Mouse (Mus musculus) lung, adult 2 months (tissue): ENCODE results near the gene Per3. TPM values are rescaled to one million over a fixed set of nuclear protein-coding genes. Genes with fewer than 3 reads are reported as not detected.

Experiments used
- DNase-seq: peaks from one replicate; pipeline ENCODE4 v3.0.0; 2022
- H3K4me1 ChIP-seq: fragments of 200-500 bp; 2 replicates; pipeline ENCODE4 v1.6.1; 2011; ENCODE audit warnings: low read length; ENCODE audit not compliant: control insufficient read depth, insufficient read depth
- H3K4me3 ChIP-seq: fragments of 200-500 bp; replicated peaks from 2 replicates; pipeline ENCODE3; 2011; ENCODE audit warnings: low read depth, mild to moderate bottlenecking, control low read depth, low read length; ENCODE audit errors: extremely low read depth
- CTCF ChIP-seq: fragments of 200-500 bp; IDR thresholded peaks from 2 replicates; pipeline ENCODE4 v1.5.1; 2011; ENCODE audit warnings: mild to moderate bottlenecking, low read length, control low read depth; ENCODE audit not compliant: insufficient read depth
- POLR2A ChIP-seq: fragments of 200-500 bp; IDR thresholded peaks from 2 replicates; pipeline ENCODE4 v1.6.1; 2011; ENCODE audit warnings: low read depth, mild to moderate bottlenecking, control low read depth, low read length, borderline replicate concordance; ENCODE audit errors: extremely low read depth
- WGBS: fragments of 180-500 bp; shearing (Covaris S2); methylation state at CpG from one replicate; pipeline ENCODE4 v1.1.7; 2018; 5-methylcytosine and 5-hydroxymethylcytosine counted together
- polyA plus RNA-seq: library from polyadenylated mRNA; depleted of rRNA; stranded (reverse); fragments of >200 nt; gene quantifications from 2 replicates; pipeline ENCODE4 v1.2.3, GENCODE M21; 2012; rRNA removed

Gene Per3
- polyA plus RNA-seq, 1 experiment, result 16.6 TPM

DNA sequence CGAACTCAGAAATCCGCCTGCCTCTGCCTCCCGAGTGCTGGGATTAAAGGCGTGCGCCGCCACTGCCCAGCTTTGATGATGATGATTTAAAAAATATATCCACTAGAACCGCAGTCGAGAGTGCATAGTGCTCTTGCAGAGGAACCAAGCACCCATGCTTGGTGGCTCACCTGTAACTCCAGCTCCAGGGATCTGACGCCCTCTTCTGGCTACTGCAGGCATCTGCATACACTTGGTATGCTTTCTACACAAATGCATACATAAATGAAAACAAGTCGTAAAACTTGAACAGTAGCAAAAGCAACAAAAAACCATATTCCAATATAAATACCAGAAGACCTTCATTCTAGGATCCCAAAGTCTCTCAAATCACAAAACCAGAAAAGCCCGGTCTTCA lies 78.9 kb downstream of the Per3 start:
- TF ChIP-seq POLR2A (no peak), CTCF (peak; percentile 36)
- 68% methylated on average over 11 of the region's 11 CpGs for WGBS

DNA sequence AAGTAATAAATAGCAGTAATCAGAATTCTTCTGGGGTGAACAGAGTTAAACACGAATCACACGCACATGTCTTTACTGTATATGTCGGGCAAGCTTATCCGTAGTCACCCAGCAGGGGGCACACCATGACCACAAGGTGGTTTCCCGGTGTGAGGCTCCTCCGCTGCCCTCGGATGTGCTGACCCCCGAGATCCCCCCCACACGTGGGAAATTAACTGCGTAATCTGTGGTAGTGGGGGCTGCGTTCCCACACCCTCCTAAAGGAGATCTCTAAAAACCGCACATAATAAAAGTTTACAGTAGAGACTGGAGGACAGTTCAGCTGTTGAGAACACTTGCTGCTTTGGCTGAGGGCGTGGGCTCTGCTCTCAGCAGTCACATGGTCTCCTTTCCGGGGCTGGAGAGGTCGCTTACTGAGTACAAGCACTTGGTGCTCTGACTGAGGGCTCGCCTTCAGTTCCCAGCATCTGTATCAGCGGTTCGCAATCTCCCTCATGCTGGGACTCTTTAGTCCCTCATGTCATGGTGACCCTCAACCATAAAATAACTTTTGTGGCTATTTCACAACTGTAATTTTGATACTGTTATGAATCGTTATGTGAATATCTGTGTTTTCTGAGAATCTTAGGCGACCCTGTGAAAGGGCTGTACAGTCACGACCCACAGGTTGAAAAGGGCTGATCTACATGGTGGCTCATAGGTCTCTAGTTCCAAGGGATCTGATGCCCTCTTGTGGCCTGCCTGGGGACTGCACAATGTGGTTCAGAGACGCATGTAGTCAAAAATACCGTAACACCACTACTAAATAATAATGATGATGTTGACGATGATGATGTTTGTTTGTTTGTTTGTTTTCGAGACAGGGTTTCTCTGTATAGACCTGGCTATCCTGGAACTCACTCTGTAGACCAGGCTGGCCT lies 79.6 kb downstream of the Per3 start:
- TF ChIP-seq POLR2A (no peak), CTCF (peak; percentile 92)
- no peak overlapping the region for H3K4me3 ChIP-seq
- WGBS, result 7% methylated on average over 25 of the region's 25 CpGs
- no peaks in the 10 kb centered on the region for H3K4me1 ChIP-seq
- peak; percentile 81 for DNase-seq

More for the DNA sequence above, 78.9 kb downstream of the Per3 start:
- no peak overlapping the region for H3K4me3 ChIP-seq
- no peaks in the 10 kb centered on the region for H3K4me1 ChIP-seq
- no peak for DNase-seq

DNA sequence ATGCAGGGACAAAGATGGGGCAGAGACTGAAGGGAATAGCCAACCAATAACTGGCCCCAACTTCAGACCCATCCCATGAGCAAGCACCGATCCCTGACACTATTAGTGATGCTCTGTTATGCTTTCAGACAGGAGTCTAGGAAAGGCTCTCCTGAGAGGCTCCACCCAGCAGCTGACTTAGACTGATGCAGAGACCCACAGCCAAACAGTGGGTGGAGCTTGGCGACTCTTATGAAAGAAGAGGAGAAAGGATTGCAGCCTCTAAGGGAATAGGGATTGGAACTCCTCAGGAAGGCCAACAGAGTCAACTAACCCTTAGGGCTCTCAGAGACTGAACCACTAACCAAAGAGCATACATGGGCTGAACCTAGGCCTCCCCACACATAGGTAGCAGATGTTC lies 80.8 kb downstream of the Per3 start:
- TF ChIP-seq POLR2A (no peak), CTCF (no peak)
- Histone ChIP-seq H3K4me1 (no peaks in the 10 kb centered on the region), H3K4me3 (no peak overlapping the region)
- no peak for DNase-seq
- 67% methylated on average over 2 of the region's 2 CpGs for WGBS

DNA sequence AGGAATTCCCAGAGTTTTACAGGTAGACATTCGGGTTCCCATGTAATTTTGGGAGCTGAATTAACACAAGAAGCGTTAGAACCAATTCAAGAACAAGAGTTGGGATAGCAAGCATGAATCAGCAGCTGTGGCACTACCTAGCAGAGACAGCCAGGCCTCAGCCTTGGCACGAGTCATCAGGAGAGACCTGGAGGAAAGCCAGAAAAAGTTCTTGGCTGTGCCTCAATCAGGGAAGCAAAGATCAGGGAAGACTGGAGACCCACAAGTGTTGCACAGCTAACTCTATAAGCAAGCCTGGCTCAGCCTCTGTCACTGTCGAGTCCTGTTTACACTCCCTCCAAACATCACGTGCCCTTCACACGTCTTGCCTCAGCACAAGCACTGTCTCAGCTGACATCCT lies 82.2 kb downstream of the Per3 start:
- no peak for DNase-seq
- TF ChIP-seq CTCF (no peak), POLR2A (no peak)
- no peaks in the 10 kb centered on the region for H3K4me1 ChIP-seq
- no peak overlapping the region for H3K4me3 ChIP-seq
- WGBS, result 22% methylated on average over 6 of the region's 6 CpGs

DNA sequence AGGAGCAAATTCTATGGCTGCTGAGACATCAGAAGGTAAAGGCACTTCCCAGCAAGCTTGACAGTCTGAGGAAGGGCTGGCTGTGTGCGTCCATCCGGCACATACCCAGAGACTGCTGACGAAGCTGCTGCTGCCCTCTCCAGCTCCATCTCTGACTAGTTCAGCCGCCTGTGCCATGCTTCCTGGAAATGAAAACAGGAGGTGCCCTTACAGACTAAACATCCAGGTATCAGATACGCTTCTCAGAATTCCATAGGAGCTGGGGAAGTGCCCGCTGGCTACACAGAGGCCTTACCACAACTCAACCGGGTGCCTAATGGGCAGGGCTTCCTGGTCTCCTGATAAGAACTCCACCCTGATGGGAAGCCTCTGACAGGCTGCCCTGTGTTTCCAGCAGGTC lies 85.9 kb downstream of the Per3 start:
- 66% methylated on average over 7 of the region's 7 CpGs for WGBS
- Histone ChIP-seq H3K4me1 (no peaks in the 10 kb centered on the region), H3K4me3 (no peak overlapping the region)
- no peak for TF ChIP-seq CTCF
- DNase-seq, result no peak

DNA sequence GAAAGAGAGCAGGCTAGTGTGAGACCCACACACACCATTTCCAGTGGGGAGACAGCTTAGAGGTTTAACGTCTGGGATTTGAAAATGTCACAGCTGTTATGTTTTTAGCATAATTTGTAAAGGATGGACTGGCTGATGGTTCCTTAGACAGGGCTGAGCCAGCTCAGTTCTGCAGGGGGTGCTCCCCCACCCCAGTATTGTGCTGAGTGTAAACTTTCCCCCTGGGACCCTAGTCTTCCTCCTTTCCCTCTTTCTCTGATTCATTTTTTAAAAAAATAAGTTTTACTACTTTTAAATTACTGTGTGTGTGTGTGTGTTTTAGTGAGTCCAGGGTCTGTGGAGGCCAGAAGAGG lies 87.4 kb downstream of the Per3 start:
- 59% methylated on average over 1 of the region's 1 CpGs for WGBS
- no peak overlapping the region for H3K4me3 ChIP-seq
- TF ChIP-seq CTCF (no peak), POLR2A (no peak)
- H3K4me1 ChIP-seq, result no peaks in the 10 kb centered on the region
- DNase-seq, result no peak

DNA sequence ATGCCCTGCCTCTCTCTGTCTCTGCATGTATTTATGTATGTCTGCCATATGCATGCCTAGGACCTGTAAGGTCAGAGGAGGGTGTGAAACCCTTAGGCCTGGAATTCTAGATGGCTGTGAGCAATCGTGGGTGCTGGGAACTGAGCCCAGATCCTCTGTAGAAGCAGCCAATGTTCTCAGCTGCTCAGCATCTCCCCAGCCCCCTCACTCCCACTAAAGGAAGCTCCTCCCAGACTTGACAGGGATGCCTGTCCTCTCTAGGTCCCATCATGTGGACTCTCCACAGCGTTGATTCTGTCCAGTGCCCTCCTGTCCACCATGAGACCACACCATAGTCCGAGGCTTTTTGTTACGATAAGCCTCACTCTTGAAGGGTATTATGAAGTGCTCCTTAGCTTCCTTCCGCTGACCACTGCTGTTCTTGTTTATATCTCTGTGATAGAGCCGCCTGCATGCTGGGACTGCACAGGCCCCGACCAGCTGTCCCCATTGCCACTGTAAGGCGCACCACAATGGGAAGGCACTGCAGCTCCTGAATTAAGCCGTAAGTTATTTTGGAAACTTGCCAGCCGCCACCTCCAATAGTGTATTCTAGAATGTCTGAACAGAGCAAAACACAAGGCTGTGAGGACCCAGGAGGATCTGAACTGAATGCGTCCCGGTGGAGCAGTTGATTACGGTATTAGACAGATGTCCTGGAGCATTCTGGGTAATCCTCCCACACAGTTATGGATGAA lies 87.9 kb downstream of the Per3 start:
- TF ChIP-seq CTCF (no peak), POLR2A (no peak)
- H3K4me1 ChIP-seq, result no peaks in the 10 kb centered on the region
- no peak overlapping the region for H3K4me3 ChIP-seq
- DNase-seq, result no peak
- WGBS, result 52% methylated on average over 13 of the region's 13 CpGs

Other genes starting within 250 kb of the Per3 start
- 53.7 and 85.0 TPM in 2 replicates for gene Errfi1, start 190.7 kb downstream of the Per3 start, polyA plus RNA-seq
- 80.9 and 112 TPM in 2 replicates for gene Park7, start 130.2 kb downstream of the Per3 start, polyA plus RNA-seq
- 0.54 and 1.0 TPM in 2 replicates for gene Tnfrsf9, start 130.1 kb downstream of the Per3 start, polyA plus RNA-seq
- not detected in 2 replicates for gene Uts2, start 47.6 kb downstream of the Per3 start, polyA plus RNA-seq
- 37.7 and 70.5 TPM in 2 replicates for gene Vamp3, start 13.3 kb upstream of the Per3 start, polyA plus RNA-seq
- not detected in 2 replicates for gene Gm13090, start 44.9 kb upstream of the Per3 start, polyA plus RNA-seq